In the genomic region with DNA sequence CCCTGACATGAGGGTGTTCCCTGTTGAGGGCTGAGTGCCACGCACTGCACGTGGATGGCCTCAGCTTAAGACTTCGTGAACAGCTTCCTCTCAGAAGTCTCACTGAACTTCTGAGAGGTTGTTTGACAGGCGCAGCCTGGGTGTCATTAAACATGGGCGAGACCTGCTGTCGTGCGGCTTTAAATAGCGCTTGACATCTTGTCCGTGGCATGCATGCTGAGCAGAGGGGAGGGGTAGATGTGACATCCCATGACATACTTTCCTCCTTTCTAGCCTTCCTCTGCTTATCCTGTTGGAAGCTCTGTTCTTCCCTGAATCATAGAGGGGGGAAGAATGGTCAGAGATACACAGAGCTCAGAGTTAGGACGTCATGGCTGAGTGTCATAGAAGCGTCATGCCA, we compare ENCODE assay signal across 13 mouse cellular contexts. TPM values are rescaled to one million over a fixed set of nuclear protein-coding genes. Genes with fewer than 3 reads are reported as not detected.
DNase-seq lines count a peak whose midpoint lies in the region; ATAC-seq and TF ChIP-seq lines count a peak whose summit lies in the region.
"Had no signal": no experiment of that assay in that cellular context is flagged by ENCODE, and none has a peak within 500 bp of the region (broad histone marks: within the 10 kb centered on the region; RNA-seq: fewer than 3 reads in every experiment).

No protein-coding gene starts in this region.

- H3K9me3 ChIP-seq in hindbrain, embryonic 10.5 days, result no peaks in the 10 kb centered on the region
- no peaks in the 10 kb centered on the region for H3K9me3 ChIP-seq in hindbrain, embryonic 16.5 days (ENCODE audit: control insufficient read depth, low read length)
- H3K9me3 ChIP-seq in intestine, postnatal 0 days (ENCODE audit: control insufficient read depth), result no peaks in the 10 kb centered on the region
- H3K9me3 ChIP-seq: forebrain, embryonic 15.5 days had no signal

- peaks cover 55% of the 10 kb centered on the region for H3K4me1 ChIP-seq in hindbrain, embryonic 10.5 days (replicated peaks)
- H3K4me1 ChIP-seq in hindbrain, embryonic 16.5 days (ENCODE audit: control insufficient read depth, insufficient read depth, low read depth, low read length), result peaks cover 6% of the 10 kb centered on the region
- H3K4me1 ChIP-seq in intestine, postnatal 0 days (replicated peaks; ENCODE audit: control insufficient read depth, insufficient read depth, low read length), result no peaks in the 10 kb centered on the region; the same call in 1 of the 2 replicates

- H3K36me3 ChIP-seq in hindbrain, embryonic 10.5 days, result no peaks in the 10 kb centered on the region
- H3K36me3 ChIP-seq in hindbrain, embryonic 16.5 days (ENCODE audit: control insufficient read depth, insufficient read depth, low read length), result no peaks in the 10 kb centered on the region
- H3K36me3 ChIP-seq in intestine, postnatal 0 days (ENCODE audit: control insufficient read depth, insufficient read depth), result no peaks in the 10 kb centered on the region
- H3K36me3 ChIP-seq: forebrain, embryonic 15.5 days had no signal

- ATAC-seq in hindbrain, embryonic 16.5 days, result no peak
- ATAC-seq in CD4-positive, CD25-positive, alpha-beta regulatory T cell, adult 4 months, result no peak
- no peak for ATAC-seq in intestine, postnatal 0 days
- ATAC-seq: activated CD4-positive, CD25-positive, alpha-beta regulatory T cell, adult 4 months; forebrain, embryonic 15.5 days; inflammation-experienced regulatory T-cells, adult 6 months had no signal

- intact Hi-C loops in heart, postnatal 10 days (cut with DNase I), result no loop called here

- H3K4me2 ChIP-seq in hindbrain, embryonic 16.5 days (ENCODE audit: low read length), result no peak overlapping the region
- H3K4me2 ChIP-seq in intestine, postnatal 0 days (replicated peaks; ENCODE audit: low read depth), result no peak overlapping the region
- H3K4me2 ChIP-seq: forebrain, embryonic 15.5 days; liver, embryonic 11.5 days had no signal

- peak overlapping the region; percentile 50 for H3K27ac ChIP-seq in hindbrain, embryonic 10.5 days
- no peak overlapping the region for H3K27ac ChIP-seq in hindbrain, embryonic 16.5 days (ENCODE audit: low read depth, low read length)
- no peak overlapping the region for H3K27ac ChIP-seq in intestine, postnatal 0 days (ENCODE audit: low read depth, low read length)
- H3K27ac ChIP-seq: forebrain, embryonic 15.5 days had no signal

- H3K27me3 ChIP-seq in hindbrain, embryonic 10.5 days (ENCODE audit: insufficient read depth, poor library complexity, severe bottlenecking), result peaks cover 16% of the 10 kb centered on the region
- H3K27me3 ChIP-seq in hindbrain, embryonic 16.5 days (replicated peaks; ENCODE audit: control insufficient read depth, insufficient read depth, low read length), result no peaks in the 10 kb centered on the region; the same call in 1 of the 2 replicates
- H3K27me3 ChIP-seq in intestine, postnatal 0 days (replicated peaks; ENCODE audit: control insufficient read depth, insufficient read depth, low read length), result no peaks in the 10 kb centered on the region
- H3K27me3 ChIP-seq: forebrain, embryonic 15.5 days had no signal

- no peak for DNase-seq in hindbrain, embryonic 10.5 days (ENCODE audit: low spot score)
- DNase-seq in brain, adult 2 months (ENCODE audit: low read depth, low spot score), result peak; percentile 82
- DNase-seq in cerebellum, postnatal 25 days, result peak; percentile 57 to 71
- peak; percentile 76 to 81 for DNase-seq in heart, postnatal 10 days
- no peak for DNase-seq in kidney, adult 9 months
- DNase-seq: right cerebral cortex, postnatal 14 days had no signal

- no peak overlapping the region for H3K4me3 ChIP-seq in hindbrain, embryonic 10.5 days
- H3K4me3 ChIP-seq in hindbrain, embryonic 16.5 days (ENCODE audit: low read length), result no peak overlapping the region
- no peak overlapping the region for H3K4me3 ChIP-seq in intestine, postnatal 0 days (ENCODE audit: low read depth, low read length)
- H3K4me3 ChIP-seq: forebrain, embryonic 15.5 days had no signal

- WGBS in hindbrain, embryonic 10.5 days, result 72% methylated on average over 11 of the region's 11 CpGs
- WGBS in hindbrain, embryonic 16.5 days, result 40% methylated on average over 11 of the region's 11 CpGs
- 29% methylated on average over 11 of the region's 11 CpGs for WGBS in intestine, postnatal 0 days

- no peak overlapping the region for H3K9ac ChIP-seq in hindbrain, embryonic 16.5 days (ENCODE audit: low read depth, low read length)
- no peak overlapping the region for H3K9ac ChIP-seq in intestine, postnatal 0 days (ENCODE audit: low read depth, low read length)
- H3K9ac ChIP-seq: forebrain, embryonic 15.5 days had no signal

- TF ChIP-seq CTCF in intestine, postnatal 0 days (IDR thresholded peaks at IDR 0.05; ENCODE audit: low read depth), result no peak

RNA-seq across cellular contexts. Expression of gene Parvb, which starts 21.9 kb away (rescaled TPM):
- polyA plus RNA-seq in hindbrain, embryonic 10.5 days (2016; fragmentation: Nextera tagmentation; extraction: Ambion mirVana), result 7.1 and 7.6 TPM in 2 replicates
- polyA plus RNA-seq in hindbrain, embryonic 16.5 days (2015; fragmentation: Nextera tagmentation; extraction: Ambion mirVana), result 4.3 and 4.8 TPM in 2 replicates
- 100 to 1,000 TPM; 165 to 174 TPM for total RNA-seq in heart, postnatal 10 days (2021)
- polyA plus RNA-seq in CD4-positive, CD25-positive, alpha-beta regulatory T cell, adult 4 months (2017; shearing (Covaris generic)), result 1 to 10 TPM in 1 of 2 experiments, not detected in 1; 2.4 TPM
- 2.6 and 2.8 TPM in 2 replicates for polyA plus RNA-seq in intestine, postnatal 0 days (2015; fragmentation: Nextera tagmentation; extraction: Ambion mirVana)

Comparison
In these comparisons a context has a peak if more than half of its experiments do, and no peak if none do; other contexts are left out.
1. DNase-seq: peak in brain, adult 2 months (single experiment), cerebellum, postnatal 25 days (2 of 2) and heart, postnatal 10 days (2 of 2); none in hindbrain, embryonic 10.5 days (single experiment) and kidney, adult 9 months (single experiment).